Mouse (Mus musculus): Measurements from ENCODE around the gene Ewsr1.

Ewsr1 gene

DNA sequence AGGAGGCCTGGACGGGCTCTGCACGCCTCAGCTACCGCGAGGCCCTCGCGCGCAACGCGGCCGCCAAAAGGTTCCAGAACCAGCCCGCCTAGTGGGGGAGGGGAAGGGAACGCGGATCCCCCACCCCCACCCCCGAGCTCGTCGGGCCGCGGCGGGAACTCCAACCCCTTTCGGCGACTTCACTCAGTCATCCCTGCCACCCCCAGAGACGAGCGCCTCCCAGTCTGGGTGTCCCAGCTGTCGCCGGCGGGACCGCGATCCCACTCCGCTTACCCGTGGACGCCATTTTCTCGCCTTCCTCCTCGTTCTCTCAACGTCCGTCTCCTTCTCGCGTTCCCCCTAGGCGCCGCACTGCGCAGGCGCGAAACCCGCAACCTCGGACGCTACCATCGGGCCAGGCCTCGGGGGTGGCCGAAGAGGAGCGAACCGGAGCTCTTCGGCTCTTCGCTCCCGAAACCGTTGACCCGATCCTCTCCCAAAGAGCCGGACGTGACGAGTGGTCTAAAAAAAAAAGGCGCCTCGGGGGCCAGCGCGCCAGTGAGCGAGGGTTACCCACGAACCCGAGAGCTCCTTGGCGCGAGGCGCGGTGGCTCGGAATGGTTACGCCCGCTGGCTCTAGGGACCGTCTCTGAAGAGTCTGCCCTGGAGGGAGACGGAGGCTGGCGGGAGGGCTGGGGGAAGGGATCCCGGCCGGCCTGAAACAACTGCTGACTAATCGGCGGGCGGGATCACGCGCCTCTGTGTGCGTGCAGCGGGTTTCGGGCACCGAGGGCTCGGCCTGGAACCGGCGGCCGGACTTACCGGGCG is at the start of gene Ewsr1, which contains the start of gene Rhbdd3:
TSS of gene Ewsr1 (minus strand) at position 531 of the 807 bp plus-strand sequence.
TSS of gene Rhbdd3 (plus strand) at position 191 of the 807 bp plus-strand sequence.
- DNase-seq (ENCODE audit: low read depth, low spot score), result peak; percentile 96

DNA sequence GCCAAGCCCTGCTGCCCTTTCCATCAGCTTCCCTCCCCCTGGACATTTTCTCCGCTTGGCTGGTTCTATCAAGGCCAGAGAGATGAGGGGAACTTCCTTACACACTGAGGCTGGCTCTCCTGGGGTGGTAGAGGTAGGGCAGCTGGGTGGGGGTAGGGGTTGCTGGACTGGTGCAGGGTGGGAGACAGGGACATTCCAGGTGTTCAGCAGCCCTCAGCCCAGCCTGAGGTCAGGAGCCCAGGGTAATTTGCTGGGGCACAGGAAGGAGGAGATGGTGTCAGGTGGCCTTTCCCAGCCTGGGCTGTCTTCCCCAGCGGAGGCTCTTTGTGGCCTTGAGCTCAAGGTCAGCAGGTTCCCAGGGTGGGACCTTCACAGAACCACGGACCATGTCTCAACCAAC is 46.5 kb upstream of the Ewsr1 start:
- no peak for DNase-seq (ENCODE audit: low read depth, low spot score)

DNA sequence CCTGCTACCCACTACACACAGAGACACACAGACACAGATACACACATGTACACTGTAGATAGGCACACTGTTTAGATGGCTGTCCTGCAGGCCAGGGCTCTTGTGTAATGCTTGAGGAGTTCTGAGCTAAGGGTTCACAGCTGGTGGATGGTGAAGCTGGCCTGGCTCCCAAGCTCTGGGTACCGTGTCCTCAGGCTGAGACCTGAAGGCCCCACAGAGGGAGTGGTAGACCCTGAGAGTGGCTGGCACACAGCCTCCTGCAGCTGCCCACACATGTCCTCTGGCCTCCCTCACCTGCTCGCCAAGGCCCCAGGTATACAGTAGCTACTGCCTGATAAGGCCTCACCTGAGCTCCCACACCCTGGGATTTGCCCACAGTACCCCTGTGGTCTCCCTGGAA is 42.9 kb upstream of the Ewsr1 start:
- no peak for DNase-seq (ENCODE audit: low read depth, low spot score)

DNA sequence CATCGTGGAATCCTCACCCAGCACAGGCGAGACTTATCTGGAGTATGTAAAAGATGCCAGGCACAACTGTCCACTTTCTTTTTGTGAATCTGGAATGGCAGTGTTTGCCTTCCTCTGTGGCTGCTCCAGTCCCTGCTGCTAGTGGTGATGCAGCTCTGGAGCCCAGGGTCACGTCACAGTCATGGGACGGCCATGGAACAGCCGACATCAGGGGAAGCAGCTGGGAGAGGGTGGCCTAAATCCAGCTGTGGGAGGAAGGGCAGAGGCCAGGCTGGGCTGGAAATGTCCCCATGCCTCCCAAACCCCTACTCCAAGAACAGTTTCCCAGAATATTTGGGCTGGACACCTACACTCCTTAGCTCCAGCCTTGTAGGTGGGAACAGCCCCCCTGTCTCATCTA is 42.2 kb upstream of the Ewsr1 start:
- DNase-seq (ENCODE audit: low read depth, low spot score), result no peak

DNA sequence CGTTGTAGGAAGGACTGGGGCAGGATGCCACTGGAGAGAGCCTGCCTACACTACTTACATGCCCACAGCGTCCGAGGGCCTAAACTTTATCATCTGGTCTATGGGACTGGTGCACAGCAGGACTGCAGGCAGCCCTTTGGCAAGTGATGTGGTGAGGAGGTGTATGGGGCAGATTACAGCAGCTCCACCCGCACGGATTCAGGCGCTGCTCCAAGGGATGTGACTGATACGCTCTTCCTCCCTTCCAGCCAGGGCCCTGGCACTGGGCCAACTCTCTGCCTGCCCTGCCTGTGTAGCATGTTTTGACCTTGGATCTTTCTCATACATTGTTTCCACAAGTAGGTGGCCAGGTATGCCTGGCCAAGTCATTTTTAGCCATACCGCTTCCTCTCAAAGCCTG is 41.6 kb upstream of the Ewsr1 start:
- DNase-seq (ENCODE audit: low read depth, low spot score), result no peak

DNA sequence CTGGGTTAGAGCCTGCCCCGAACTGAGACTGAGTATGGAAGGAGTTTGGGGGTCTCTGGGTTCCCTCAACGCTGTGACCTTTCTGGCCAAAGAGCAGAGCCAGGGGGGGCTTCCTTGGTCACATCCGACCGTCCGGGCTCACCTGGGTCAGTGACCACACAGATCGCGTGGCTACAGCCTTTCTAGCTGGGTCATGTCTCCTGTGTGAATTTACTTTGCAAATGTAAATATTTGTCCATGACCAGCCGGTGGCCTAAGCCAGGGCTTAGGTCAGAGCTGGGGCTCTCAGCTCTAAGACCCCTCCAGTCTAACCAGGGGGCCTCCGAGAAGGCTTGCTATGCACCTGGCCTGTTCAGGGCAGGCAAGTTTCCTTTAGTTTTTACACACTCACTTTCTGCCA is 40.3 kb upstream of the Ewsr1 start:
- no peak for DNase-seq (ENCODE audit: low read depth, low spot score)

DNA sequence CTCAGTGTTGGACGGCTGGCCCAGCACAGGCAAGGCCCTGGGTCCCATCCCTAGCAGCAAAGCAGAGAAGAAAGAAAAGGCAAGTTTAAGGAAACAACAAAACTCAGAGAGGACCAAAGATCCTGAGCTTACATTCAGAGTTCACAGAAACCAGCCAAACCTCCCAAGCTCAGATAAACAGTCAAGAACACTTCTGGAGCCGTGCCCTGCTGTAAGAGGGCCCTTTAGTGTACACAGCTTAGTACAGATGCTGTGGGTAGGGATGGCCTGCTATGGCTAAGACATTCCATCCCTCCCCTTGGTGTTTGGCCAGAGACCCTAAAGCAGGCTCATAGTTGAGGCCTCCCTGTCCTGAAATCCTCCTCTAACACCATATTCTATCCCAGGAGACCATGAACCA is 39.6 kb upstream of the Ewsr1 start:
- no peak for DNase-seq (ENCODE audit: low read depth, low spot score)

DNA sequence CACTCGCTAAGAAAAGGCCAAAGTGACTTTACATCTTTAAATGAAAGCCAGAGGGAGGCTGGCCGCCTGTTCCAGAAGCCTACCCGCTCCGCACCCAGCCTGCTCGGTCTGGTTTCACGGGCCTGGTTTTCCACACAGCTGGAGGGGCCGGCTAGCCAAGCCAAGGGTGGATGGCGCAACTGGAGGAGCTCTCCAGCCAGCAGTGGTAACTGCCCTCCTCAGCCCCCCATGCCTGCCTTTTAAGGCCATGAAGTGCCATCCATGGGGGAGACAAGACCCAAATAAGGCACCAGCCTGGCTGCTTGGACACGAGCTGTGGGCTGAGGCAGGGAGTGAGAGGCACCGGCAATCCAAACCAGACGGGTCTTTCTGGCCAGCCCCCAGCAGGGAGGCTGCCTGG is 36.8 kb upstream of the Ewsr1 start:
- no peak for DNase-seq (ENCODE audit: low read depth, low spot score)

DNA sequence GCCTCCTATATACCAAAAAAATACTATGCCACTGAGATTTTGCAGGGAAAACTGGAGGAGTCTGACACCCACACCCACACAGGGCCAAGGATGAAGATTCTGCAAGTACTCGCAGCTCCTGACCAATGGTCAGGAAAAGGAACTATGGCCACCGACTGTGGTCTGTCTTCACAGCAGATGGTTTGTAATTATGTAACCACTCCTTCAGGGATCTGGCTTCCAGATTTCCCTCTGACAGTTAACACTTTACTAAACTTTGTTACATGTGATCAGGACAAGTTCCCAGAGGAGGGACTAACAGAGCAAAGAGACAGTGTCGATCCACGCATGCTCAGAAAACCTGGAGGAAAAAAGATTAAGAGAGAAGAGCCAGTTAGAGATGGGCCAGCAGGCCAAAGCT is 33.7 kb upstream of the Ewsr1 start:
- no peak for DNase-seq (ENCODE audit: low read depth, low spot score)

DNA sequence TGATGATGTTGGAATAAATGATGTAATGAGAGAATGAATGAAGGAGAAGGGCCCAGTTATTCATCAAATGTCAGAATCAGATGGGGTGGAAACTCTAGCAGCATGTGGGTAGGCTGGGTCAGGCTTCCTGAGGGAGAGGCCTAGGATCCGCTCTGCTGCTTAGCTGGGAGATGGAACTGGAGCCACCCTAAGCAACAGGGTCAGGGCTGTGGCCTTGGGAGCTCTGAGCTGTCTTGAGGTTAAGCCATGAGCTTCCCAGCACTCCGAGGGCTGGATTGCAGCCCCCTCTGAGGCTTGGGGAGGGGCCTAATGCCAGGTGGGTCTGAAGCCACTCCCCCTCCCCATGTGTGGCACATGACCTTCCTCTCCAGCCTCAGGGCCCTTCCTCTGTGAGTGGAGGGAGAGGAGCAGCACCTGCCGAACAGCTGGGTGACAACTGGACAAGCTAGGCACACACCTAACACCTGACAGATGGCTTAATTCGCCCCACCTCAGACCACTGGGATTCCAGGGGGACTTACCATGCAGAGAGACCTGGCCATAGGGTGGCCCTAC is 31.1 kb upstream of the Ewsr1 start:
- DNase-seq (ENCODE audit: low read depth, low spot score), result no peak

DNA sequence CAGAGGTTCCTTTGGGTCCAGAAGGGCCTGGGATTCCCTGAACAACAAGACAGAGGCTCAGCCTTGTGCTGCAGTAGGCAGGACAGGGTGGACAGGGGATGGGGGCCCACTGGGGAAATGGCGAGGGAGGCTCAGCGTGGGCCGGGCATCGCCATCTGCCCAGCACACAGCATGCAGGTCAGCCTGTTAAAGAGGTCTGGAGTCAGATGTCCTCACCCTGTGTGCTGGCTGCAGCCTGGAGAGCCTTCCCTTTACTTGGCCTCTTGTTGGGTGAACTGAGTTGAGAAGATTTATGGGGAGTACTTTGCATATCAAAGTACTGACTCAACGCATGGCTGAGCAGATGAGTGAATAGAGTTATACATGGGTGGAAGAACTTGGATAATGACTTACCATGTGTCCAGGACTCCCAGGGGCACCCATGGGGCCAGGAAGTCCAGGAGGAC is 30.0 kb upstream of the Ewsr1 start:
- DNase-seq (ENCODE audit: low read depth, low spot score), result no peak

DNA sequence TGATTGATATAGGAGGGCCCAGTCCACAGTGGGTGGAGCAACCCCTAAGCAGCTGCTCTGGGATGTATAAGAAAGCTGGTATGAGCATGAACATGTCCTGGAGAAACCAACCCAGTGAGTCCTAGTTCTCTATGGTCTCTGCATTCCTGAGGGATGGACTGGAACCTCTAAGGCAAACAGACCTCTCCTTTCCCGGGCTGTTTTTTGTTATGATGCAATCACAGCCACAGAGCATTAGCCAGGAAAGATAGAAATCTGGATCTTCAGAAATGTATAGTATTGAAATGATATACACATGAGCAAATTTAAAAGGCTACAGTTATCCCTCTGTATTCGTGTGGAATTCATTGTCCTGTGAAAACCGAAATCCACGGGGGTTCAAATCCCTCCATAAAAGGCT is 26.6 kb upstream of the Ewsr1 start:
- no peak for DNase-seq (ENCODE audit: low read depth, low spot score)

DNA sequence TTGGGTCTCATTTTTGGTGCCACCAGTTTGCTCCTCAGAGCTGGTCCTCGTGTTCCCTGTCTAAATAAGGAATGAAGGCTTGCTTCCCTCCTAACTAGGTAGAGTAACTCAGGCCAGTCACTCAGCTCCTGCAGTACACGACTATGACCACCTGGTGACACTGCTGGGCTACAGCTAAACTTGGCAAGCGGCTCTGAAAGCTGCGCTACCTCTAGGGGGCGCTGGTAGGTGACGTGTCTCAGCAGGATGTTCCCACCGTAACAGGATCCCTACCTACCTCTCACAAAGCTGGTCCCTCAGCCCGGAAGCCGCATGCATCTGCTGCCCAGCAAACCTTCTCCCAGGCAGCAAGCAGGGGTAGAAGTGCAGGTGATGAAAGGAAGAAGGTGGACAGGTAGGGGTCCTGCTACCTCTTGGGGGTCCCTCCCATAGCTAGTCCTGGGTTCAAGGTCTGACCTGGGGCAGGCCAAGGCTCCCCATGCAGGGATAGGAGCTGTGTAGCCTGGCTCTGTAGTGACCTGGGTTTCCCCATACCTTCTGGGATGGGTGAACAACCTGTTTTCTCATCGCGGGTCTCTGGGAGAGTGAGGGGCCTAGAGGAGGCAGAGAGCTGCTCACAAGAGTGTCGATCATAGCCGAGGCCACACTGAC is 16.0 kb upstream of the Ewsr1 start:
- peak; percentile 95 for DNase-seq (ENCODE audit: low read depth, low spot score)

DNA sequence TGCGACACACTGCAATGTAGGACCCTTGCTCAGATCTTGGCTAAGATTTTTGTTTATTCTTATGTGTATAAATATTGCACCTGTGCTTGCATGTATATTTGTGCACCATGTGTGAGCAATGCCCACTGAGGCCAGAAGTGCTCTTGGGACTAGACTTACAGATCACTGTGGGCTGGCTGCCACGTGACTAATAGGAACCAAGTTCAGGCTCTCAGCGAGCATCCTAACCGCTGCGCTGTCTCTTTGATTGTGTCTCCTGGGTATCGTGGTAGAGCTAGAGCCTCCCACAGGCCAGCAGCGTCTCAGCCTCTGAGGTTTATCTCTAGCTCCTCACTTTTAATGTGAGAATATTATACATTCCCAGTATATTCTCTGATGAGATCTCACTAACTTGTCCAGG is 14.6 kb upstream of the Ewsr1 start:
- no peak for DNase-seq (ENCODE audit: low read depth, low spot score)

DNA sequence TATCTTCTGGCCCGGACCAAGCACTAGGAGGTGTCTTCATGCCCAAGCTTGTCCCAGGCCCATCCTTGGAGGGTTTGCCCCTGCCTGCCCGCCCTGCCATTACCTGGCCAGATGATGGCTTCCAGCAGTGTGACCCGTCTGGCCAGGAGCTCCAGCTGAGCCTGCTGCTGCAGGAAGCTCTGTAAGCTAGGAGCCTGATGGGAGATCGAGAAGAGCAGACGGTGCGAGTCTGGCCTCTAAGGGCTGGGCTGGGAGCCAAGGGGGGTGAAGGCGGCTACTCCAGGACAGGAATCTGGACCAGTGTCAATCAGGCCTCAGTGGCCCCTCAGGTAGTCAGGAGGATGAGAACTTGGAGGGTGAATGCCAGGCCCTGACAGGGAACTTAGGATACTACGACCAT is 10.4 kb upstream of the Ewsr1 start:
- DNase-seq (ENCODE audit: low read depth, low spot score), result no peak

DNA sequence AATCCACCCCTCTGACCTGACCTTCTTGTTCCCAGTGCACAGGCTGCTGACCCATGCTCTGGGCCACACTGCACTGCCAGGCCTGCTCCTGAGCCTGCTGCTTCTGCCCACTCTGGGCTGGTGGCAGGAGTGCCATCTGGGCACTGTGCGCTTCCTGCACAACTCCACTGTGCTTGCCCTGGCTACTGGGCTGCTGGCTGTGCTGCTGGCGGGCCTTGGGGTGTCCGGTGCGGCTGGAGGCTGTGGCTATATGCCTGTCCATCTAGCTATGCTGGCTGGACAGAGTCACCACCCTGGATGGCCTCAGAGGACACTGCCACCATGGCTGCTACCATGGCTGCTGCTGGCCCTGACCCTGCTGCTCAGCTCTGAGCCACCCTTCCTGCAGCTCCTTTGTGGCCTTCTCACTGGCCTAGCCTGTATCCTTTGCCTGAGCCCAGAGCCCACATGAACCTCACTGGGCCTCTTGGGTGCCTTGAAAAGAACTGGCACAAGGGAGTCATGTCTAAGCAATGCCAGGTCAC is 5.0 kb upstream of the Ewsr1 start:
- DNase-seq (ENCODE audit: low read depth, low spot score), result no peak

DNA sequence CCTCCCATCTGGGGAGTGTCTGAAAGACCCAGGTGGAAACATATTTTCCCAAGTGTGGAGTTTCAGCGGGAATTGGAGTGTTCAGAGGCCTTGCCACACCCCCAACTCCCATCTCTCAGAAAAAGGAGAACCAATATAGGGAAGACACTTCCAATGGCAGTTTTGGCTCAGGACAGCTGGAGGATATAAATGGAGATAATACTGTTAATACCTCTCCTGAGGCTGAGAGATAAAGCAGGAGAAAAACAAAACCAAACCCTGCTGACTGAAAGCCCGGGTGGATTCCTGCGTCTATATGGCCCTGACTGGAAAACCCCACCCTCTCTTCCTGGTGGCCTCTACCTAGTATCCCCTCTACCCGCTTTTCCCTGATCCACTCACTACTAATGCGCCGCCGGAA is 3.3 kb upstream of the Ewsr1 start:
- DNase-seq (ENCODE audit: low read depth, low spot score), result no peak

DNA sequence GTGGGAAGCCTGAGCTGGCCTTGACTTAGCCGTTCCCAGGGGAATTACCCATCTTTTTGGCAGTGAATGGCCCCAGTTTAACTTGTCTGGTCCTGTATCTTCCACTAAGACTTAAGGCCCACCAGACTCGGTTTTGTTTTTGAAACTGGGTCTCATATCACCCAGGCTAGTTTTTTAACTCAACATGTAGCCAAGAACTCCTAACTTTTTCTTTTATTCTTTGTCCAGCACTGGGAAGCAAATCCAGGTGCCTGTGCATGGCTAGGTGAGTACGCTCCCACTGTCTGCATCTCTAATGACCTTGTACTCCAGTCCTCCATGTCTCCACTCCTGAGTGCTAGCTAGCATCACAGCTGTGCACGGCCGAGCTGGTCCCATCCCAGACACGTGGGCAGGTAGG is 2.6 kb upstream of the Ewsr1 start:
- no peak for DNase-seq (ENCODE audit: low read depth, low spot score)

DNA sequence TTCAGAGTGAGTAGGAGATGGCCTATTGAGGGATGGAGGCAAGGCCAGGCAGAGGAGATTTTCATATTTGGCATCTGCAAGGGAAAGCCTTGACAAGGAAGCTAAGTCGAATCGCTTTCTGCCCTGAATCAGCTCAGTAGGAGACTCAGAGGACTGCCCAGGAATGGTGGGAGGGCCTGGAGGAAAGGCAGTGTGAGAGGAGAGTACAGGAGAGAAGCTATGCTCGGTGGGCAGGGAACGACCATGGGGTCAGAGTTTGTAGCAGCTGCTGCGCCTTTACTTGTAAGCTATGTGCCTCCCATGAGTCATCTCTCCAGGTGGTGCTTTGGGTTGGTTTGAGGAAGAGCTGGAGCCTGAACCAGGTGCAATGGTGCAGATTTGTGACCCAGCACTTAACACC is 1.7 kb upstream of the Ewsr1 start:
- DNase-seq (ENCODE audit: low read depth, low spot score), result no peak

DNA sequence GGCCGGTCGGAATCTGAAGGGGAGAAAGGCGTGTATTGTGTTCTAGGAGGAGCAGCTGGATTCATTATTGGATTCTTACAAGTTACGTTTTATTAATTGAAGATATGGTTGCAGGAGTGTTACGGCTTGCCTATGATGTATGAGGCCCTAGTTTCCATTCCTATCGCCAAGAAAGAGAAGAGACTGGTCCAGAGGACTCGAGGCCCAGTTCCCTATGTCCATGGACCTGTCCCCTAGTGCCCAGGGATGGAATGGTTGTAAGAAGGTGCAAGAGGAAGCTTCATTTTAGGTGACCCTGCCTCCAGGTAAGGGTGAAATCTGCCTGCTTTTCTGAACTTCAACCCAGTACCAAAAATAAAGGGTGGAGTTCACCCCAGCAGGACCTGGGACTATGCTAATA is 1.2 kb upstream of the Ewsr1 start:
- DNase-seq (ENCODE audit: low read depth, low spot score), result no peak

DNA sequence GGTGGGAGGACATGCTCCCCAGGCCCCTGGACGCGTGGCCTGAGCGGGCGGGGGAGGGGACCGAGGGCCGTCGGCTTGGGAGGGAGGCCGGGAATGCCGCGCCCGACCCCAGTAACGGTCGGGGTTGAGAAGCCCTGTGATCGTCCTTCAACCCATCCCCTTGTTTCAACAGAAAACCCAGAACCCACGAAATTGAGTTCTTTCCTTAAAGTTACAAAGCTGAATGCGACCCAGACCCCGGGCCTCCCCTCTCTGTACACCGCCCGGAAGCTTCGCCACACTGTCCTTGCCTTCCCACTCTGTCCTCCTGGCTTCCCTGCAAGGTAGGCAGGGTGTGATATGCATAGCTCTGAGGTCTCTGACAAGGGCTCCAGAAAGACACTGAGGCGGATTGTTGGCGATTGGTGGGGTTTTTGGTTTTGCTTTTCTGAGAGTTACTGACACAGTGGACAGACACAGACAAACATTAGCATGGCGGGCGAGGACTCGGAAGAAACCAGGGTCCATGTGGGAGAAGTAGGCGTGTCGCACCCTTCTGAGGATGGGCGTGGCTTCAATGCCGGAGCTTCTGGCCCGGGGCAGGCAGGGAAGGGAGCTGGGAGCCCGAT is 614 bp upstream of the Ewsr1 start:
- peak; percentile 71 for DNase-seq (ENCODE audit: low read depth, low spot score)

DNA sequence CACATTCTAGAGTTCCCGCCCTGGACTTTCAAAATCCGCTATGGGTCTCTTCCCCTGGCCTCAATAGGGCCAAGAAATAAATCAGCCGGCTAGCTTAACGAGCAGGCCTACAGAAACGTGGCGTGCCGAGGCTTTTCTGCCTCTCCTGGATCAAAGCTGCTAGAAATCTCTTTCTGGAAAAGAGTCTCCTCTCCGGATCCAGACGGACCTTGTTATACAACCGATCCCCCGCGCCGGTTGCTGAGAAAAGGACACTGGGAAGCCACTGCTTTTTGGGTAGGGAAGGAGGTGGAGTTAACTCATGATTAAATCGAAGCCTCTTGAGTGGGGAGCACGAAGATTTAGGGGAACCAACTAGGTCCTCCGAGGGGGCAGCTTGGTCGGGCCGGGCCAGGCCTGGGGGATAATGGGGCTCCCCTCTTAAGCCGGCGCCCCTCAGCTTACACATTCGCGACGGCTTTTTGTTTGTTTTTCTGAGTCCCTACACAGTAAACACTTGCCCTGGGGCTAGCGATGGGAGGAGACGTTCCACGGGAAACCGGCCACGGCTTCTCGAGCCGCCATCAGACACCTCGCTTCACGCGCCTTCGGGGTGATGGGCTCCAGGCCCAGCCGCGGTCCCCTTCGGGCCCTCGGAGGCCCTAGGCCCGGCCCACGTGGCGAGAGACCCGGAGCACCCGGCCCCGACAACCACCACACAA is 881 bp downstream of the Ewsr1 start:
- DNase-seq (ENCODE audit: low read depth, low spot score), result no peak

All from WW6 (cell line).